Mouse (Mus musculus) kidney, postnatal 25 days (tissue): ENCODE measurements around the gene Map4k2.
"Not testable (repeated sequence)": the region's sequence is repeated elsewhere in the genome, so short reads cannot be mapped to it uniquely, and the experiment has no call there.

ENCODE experiments used
- DNase-seq, 2 experiments: peaks; one replicate each; pipeline ENCODE4 v3.0.0; 2021; ENCODE audit warnings: mixed read lengths in 2 of 2

The Map4k2 gene

GRCm38 (mm10) chr19:6340524-6341452 lies at the start of gene Map4k2:
TSS of gene Map4k2 (plus strand) at chr19:6341135.
- peak; percentile 93 to 96 for DNase-seq

- no peak for DNase-seq
These were observed 48.7 kb upstream of the Map4k2 start for GRCm38 (mm10) chr19:6292262-6292661.

- DNase-seq = no peak
These were observed 46.6 kb upstream of the Map4k2 start for GRCm38 (mm10) chr19:6294301-6294700.

- DNase-seq = no peak
These were observed 44.3 kb upstream of the Map4k2 start for GRCm38 (mm10) chr19:6296551-6297210.

- DNase-seq = peak; percentile 55 to 63
These were observed 43.3 kb upstream of the Map4k2 start for GRCm38 (mm10) chr19:6297641-6298040.

GRCm38 (mm10) chr19:6299003-6299402 lies 41.9 kb upstream of the Map4k2 start:
- DNase-seq = no peak

- DNase-seq = peak in 1 of 2 experiments; percentile 64
These were observed 41.3 kb upstream of the Map4k2 start for GRCm38 (mm10) chr19:6299450-6300267.

GRCm38 (mm10) chr19:6300402-6300841 lies 40.5 kb upstream of the Map4k2 start:
- peak; percentile 42 to 77 for DNase-seq

GRCm38 (mm10) chr19:6302114-6302513 lies 38.8 kb upstream of the Map4k2 start:
- DNase-seq = no peak

GRCm38 (mm10) chr19:6302522-6302921 lies 38.4 kb upstream of the Map4k2 start:
- no peak for DNase-seq

- DNase-seq = no peak
These were observed 37.1 kb upstream of the Map4k2 start for GRCm38 (mm10) chr19:6303831-6304230.

GRCm38 (mm10) chr19:6304787-6305516 lies 36.0 kb upstream of the Map4k2 start:
- DNase-seq = peak; percentile 90 to 92

- no peak for DNase-seq
These were observed 35.3 kb upstream of the Map4k2 start for GRCm38 (mm10) chr19:6305517-6306115.

GRCm38 (mm10) chr19:6306137-6306551 lies 34.8 kb upstream of the Map4k2 start, which contains the start of gene Cdc42bpg:
TSS of gene Cdc42bpg (plus strand) at chr19:6306456.
- DNase-seq = peak; percentile 96 to 98

GRCm38 (mm10) chr19:6306586-6306985 lies 34.3 kb upstream of the Map4k2 start:
- DNase-seq = peak; percentile 84 to 91

GRCm38 (mm10) chr19:6307733-6308531 lies 33.0 kb upstream of the Map4k2 start:
- peak in 1 of 2 experiments; percentile 53 for DNase-seq

GRCm38 (mm10) chr19:6310181-6310580 lies 30.8 kb upstream of the Map4k2 start:
- no peak for DNase-seq

- DNase-seq = not testable (repeated sequence)
These were observed 29.2 kb upstream of the Map4k2 start for GRCm38 (mm10) chr19:6311783-6312182.

GRCm38 (mm10) chr19:6313796-6314195 lies 27.1 kb upstream of the Map4k2 start:
- no peak for DNase-seq

GRCm38 (mm10) chr19:6314513-6314912 lies 26.4 kb upstream of the Map4k2 start:
- no peak for DNase-seq

- no peak for DNase-seq
These were observed 25.4 kb upstream of the Map4k2 start for GRCm38 (mm10) chr19:6315573-6315972.
